Mouse (Mus musculus) CD4-positive, CD25-positive, alpha-beta regulatory T cell, adult 2 months (primary cell): ENCODE results near the gene Muc20.

ENCODE experiments used
- DNase-seq: peaks from one replicate; pipeline ENCODE4 v3.0.0-alpha.2; 2012; ENCODE audit warnings: low read depth, low spot score

Muc20 gene

DNA sequence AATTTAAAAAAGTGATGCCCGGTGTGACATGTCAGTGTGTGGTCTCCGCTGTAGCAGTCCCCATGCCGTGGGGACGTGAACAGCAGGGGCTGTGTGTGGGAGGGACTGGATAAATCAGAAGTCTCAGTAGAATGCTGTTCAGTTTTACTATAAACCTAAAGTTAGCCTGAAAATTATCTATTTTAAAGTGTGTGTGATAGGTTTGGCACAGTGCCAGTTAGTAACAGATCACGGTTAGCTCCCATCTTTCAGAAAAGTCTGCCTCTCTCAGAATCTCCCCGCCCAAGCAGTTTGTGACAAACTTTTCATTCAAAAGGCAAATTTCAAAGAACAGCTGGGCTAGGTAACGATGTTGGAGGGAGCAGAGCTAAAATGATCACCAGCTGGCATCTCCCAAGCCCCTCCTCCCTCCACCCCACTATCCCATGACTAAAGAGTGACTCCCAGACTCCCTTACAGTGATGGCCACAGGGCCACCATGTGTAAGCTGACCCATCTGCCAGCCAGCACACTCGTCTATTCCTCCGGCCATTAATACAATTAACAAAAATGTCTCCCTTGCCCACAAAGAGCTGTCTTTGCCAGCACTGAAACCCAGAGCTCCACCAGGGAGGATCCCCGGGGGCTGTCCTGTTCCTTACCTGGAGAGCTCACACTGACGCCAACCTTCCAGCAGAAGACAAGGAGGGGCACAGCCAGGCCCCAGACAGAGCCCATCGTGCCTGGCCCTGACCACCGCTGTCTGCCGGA, 384 bp downstream of the Muc20 start:
- DNase-seq = no peak

DNA sequence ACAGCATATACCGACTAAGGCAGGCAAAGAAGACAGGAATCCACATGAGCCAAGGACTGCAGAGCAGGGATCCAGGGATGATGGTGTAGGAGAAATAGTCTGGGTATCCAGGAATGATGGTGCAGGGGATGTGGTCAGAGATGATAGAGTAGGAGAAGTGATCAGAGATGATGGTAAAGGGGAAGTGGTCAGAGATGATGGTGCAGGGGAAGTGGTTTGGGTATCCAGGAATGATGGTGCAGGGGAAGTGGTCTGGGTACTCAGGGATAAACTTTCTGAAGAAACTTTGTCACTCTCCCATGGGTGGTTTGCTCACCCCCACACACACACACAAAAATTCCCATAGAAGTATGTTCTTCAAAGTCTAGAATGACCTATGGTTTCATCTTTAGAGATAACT, 2.1 kb downstream of the Muc20 start:
- no peak for DNase-seq

DNA sequence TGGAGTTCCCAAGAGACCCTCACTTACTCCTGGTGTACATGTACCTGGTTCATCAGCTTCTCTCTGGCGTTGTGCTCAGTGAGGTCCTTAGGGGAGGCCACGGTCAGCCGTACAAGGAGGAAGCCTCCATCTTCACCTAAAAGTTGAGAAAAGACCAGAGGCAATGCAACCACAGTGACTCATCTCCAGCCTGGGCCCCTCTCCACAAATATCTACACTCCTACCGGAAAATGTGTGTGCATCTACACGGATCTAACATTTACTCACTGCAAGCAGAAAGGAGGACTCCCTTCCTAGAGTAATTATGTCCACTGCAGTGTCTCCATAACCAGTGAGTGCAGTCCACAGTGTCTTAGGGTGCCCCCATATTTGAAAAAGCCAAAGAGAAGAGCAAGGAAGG, 7.2 kb downstream of the Muc20 start:
- no peak for DNase-seq

DNA sequence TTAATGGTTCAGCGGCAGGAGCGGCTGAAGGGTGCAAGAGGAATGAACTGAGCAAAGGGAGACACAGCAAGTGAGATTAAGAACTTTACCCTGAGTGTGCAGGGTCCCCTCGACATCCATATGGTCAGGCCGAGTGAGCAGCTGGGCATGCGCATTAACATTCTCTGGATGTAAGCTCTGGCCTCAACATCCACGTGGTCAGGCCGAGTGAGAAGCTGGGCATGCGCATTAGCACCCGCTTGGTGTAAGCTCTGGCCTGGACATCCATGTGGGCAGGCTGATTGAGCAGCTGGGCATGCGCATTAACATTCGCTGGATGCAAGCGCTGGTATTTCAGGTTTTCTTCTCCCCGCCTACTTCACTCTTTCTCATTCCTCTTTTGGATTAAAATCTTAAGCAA, 12.4 kb downstream of the Muc20 start:
- DNase-seq = no peak

DNA sequence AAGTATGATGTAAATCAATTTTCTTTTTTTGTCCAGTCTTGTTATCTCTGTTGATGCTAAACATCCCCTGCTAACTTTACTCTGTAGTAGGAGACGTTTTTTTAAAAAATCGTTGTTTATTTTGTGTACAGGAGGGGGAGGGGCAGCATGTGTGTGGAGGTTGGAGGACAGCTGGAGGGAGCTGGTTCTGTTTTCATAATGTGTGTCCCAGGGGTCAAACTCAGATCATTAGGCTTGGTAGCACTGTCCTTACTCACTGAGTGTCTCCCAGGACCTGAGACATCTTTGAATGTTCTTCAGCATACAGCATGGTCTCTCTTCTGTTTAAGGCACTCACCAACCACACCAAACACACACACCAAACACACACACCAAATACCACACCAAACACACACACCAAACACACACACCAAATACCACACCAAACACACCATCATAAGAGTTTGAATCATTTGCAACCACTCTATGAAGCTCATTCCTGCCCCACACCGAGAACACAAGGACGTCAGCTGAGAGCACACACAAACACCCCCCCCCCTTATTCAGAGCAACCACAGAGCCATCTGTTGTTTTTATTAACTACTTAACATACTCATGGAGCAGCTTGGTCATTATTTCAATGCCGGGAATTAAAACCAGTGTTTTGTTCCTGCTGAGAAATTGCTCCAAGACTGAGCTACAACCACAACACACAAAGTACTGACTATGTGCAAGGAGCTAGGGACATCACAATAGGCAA, 13.7 kb downstream of the Muc20 start:
- DNase-seq = no peak

DNA sequence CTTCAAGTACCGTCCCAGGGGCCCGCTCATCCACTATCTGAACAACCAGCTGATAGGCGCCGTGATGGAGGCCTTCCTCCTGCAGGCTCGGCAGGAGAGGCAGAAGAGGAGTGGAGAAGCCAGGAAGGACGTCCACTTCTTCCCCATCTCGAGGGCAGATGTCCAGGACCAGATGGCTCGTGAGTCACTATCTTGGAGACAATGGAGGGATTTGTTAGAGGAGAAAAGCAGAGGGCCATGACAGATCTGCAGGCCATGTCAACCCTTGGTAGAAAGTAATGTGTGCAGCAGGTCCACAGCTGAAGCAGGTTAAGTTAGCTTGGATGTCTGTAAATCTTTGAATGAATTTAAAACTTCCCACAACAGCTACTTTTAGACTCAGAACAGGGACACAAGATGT, 18.3 kb downstream of the Muc20 start:
- no peak for DNase-seq

DNA sequence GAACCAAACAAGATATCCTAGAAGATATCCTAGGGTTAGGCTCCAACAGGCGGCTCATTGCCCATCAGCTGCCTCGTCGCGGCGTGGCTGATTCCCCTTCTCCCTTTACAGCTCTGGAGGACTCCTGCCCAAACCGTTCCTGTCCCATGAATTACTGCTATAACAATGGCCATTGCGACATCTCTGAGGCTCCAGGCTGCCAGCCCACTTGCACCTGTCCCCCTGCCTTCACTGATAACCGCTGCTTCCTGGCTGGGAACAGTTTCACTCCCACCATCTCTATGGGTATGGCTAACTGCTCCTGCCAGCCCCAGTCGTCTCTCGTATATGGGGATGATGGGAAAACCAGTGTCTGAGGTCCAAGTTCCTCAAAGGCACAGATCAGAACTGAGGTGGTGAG, 20.6 kb downstream of the Muc20 start:
- DNase-seq = no peak

DNA sequence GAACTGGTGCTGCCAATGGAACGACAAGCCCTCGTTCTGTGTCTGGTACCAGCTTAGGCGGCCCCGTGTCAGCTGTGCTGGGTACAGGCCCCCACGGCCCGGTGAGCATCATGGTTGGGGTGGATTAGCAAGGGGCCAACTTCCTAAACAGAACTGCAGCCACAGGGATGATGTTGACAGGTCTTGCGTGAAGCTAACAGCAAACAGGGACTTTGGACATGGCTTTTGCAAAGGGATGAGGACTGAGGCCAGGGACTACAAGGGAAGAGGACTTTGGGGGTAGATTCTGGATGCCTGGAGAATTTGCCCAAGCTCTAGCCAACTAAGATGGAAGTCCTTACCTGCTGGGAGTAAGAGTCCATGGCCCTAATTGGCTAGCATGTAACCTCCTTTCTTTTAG, 30.3 kb downstream of the Muc20 start:
- no peak for DNase-seq

DNA sequence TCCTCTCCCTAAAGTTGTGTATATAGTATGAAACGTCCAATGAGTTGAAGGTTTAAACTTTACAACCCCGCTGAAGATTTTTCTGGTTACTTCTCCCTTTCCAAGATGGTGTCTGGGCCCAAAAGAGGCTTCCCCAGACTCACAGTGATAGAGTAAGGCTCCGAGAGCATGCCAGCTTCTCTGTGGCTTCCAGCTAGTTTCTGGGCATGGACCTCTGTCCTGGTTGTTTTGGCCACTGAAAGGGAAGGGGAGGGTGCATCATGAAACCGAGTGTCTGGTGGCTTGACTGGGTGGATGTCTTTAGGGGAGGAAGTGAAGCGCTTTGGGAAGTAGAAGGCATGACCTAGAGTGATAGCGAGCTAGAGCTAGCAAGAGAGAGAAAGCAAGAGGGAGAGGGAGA, 32.3 kb downstream of the Muc20 start:
- DNase-seq = no peak

DNA sequence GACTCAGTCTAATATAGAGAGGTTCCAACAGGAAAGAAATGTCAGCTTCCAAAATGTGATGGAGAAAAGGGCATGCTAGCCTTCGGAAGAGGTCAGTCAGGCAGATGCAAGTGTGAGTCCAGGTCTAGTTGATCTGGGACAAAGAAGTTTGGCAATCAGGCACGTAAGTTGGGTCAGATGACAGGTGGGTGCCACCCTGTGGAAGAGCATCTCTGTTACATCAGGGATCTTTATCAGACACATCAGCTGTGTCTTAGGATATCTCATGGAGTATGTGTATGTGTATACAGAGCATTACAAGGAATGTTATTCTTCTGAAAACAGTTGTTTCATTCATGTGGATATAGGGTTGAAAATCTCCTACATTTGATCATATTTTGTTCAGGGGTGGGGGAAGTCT, 32.7 kb downstream of the Muc20 start:
- DNase-seq = no peak

DNA sequence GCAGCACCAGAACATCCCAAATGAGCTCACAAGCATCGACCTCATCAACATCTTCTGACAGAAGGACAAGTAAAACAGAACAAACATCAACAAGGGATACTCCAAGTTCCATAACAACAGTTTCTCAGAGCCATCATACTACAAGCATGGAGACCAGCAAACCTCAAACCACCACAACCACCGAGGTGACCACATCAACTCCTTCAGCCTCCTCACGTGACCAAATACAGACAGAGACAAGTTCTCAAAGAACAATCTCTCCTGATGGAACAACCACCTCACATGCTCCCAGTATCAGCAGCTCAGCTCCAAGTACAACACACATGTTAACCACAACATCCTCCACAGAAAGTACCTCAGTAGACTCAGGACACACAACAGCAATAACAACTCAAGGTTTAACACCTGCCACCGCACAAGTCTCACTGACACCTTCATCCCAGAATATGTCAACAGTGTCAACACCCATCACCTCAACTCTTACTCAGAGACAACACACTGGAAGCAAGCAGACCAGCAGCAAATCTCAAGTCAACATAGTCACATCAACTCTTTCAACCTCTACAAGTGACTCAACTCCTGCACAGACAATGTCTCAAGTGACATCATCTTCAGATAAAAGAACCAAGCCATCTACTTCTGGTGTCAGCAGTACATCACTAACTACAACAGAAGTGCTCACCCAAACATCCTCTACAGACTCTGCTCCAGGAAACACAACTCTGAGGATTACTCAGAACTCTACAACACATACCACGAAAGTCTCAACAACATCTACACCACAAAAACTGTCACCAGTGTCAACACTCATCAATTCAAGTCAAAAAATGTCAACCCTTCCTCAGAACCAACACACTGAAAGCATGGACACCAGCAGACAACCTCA, 46.8 kb downstream of the Muc20 start:
- DNase-seq = peak; percentile 74

DNA sequence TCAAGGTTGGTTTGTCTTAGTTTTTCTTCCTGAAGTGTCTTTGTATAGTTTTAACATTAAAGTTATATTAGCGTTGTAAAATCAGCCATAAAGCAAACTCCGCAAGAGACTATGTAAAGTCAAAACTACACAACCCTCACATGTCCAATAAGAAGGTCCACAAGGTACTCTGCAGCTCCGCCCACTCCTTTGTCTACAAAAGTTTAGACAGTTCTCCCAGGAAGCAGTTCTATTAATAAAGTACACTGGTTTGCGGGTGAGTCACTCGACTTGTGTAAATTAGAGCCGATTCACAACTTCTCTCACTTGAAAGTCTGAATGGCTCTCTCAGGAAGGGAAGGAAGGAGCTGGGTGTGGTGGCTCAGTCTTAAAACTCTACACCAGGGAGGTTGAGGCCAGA, 51.4 kb downstream of the Muc20 start:
- no peak for DNase-seq

DNA sequence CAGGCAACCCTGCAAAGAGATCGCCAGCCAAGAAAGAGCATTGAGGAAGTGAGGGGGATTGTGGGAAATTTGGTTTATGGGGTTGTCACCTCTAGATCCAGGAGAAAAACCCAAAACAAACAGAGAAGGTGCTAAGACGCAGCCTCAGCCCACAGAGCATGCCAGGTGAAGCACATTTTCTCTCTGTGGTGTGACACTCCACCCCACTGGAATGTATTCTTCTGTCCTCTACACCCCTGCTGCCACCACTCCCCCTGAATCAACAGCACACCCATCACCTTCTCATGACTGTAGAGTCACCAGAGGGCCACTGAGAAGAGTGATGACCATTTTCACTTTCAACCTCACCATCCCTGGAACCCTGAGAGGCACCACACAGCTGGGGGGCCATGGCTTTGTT, 54.5 kb downstream of the Muc20 start:
- no peak for DNase-seq

DNA sequence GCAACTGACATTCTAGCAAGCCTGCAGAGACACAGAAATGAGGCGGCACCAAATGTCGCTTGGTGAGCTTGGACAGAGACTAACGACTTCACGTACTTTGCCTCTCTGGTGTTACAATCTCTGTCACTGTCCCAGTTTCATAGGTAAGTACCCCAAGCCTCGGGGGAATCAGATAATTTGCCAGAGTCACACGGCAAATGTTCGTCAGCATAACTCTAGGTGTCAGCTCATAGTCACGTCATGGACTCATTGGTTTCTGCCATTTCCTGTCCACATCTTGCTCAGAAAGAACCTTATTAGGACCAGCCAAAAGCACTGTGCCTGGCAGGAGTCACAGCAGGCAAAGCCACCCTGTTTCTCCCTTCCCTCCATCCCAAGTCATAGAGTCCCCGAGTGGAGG, 55.9 kb downstream of the Muc20 start:
- DNase-seq = peak; percentile 10

DNA sequence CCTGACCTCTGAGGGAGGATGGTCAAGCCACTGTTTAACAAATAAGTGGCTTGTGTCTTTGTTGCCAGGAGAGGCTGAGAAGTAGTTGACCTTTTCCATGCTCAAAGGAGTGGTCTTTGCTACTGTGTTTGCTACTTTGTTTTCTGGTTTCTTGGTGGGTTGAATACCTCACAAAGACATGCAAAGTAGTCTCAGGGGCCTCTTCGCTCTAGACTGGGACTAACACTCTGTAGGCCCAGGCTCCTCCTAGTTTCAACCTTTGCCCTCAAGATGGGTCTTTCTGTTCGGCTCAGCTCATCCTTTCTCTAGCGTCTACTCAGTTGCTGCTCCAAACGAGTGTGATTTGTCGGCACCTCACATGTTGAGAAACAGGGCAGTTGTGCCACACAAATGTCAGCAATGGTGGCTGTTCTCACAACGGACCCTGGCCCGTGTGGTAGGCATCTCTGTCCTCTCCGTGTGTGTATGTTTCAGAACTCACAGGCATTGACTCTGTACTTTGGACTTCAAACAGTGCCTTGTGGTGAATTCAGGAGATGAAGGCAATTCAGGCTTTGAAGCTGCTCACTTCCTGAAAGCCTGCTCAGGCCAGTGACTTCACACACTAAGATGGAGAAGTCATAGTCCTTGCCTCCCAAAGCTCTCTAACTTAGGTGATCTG, 57.1 kb downstream of the Muc20 start:
- no peak for DNase-seq

DNA sequence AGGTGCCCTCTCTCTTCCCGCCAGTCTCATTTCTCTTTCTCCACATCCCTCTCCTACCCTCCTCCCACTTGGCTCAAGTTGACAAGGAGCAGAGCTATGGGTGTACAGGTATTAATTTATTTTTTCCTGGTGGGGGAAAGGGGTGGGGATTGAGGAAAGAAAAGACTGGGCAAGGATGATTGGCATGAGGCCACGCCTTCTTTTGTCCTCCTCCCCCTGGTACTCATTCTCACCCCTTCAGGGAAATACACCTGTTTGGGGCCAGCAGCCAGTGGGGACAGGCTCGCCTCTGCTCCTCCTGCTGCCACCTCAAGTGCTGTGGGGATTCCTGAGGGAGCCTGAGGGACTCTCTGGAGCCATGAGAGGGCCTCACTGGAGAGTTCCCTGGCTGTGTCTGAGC, 61.2 kb downstream of the Muc20 start:
- no peak for DNase-seq

DNA sequence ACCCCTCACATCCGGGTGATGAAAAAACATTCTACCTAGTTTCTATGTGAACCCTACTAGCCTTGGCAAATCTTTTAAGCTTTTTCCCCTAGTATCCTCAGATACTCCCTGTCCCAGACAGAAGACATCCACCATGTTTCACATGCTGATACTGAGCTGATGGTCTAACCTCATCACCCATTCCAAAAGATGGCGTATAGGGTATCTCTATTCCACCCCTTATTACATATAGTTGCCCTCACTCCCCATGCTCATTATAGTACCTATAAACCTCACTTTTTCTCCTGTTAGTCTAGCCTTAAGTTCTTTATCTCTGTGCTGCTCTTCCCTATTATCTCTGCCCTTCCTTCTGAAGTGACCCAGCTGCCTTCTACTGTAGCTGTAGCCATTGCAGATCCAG, 61.6 kb downstream of the Muc20 start, which contains the start of gene Muc4:
TSS of gene Muc4 (plus strand) at position 301 of the 400 bp plus-strand sequence.
- DNase-seq = no peak

DNA sequence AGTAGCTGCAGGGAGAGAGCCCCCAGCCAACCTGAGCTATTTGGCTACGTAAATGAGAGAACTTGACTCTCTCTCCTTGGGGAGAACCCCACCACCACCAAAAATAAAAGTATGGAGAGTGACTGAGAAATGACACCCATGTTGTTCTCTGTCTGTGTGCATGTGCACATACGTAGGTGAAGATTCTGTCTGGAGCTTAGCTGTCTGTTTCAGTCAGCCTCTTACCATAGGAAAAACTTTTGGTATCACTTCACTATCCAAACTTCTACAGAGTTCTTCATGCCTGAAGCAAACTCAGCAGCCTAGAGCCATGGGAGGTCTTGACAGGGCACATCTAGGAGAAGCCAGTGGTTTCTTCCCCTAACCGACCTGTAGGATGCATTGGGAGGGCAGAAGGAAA, 64.0 kb downstream of the Muc20 start:
- no peak for DNase-seq

DNA sequence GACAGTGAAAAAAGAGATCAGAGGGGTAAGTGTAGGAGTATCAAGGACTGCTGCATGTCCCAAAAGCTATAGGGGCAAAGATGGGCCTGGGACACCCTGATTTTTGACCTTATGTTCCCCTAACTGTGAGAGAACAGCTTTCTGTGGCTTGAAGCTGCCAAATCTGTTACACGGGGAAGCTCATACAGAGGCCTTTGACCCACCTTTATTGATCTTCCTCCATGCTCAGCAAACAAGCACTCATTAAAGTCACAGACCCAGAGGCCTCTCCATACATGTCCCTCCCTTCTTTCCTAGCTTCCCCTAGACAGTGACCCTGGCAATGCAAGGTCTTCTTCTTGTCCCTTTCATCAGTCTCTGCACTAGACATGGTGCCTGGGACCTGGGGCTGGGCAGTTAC, 68.5 kb downstream of the Muc20 start:
- DNase-seq = no peak

DNA sequence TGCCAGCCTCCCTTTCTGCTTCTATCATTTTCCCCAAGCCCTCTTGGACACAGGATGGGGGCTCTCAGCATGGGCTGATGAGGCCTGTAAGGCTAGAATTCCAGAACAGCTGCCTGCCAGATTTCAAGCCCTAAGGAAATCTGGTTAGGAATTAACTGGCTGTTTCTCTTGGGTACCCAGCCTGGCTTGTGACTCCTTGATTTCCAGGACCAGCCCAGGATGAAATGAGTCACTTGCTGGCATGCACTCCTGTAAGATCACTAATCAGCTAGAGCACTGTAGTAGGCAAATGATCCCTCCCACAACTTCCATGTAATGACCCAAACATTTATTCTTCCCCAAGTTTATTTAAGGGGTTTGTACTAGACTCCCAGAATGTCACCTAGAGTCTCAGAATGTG, 69.0 kb downstream of the Muc20 start:
- DNase-seq = no peak
